Mouse (Mus musculus) myocyte (in vitro differentiated cells): ENCODE measurements around the gene Muc13.
A peak's percentile ranks its signal among the peaks of the same experiment; 100 is the strongest.

Experiments
- CEBPB ChIP-seq: IDR thresholded peaks from 2 replicates; pipeline ENCODE4 v1.6.1; 2011; ENCODE audit warnings: mild to moderate bottlenecking, moderate library complexity; ENCODE audit not compliant: poor library complexity, insufficient read depth, severe bottlenecking
- E2F4 ChIP-seq: IDR thresholded peaks from one replicate; pipeline ENCODE4 v1.6.1; 2011; ENCODE audit warnings: mild to moderate bottlenecking, control low read depth, moderate library complexity; ENCODE audit not compliant: insufficient read depth
- MAX ChIP-seq: IDR thresholded peaks from one replicate; pipeline ENCODE4 v1.6.1; 2011; ENCODE audit warnings: low read depth, mild to moderate bottlenecking, control low read depth
- MYOD1 ChIP-seq, 3 experiments: IDR thresholded peaks; one replicate each; pipeline ENCODE4 v1.6.1; 2011; ENCODE audit warnings: control low read depth in 2 of 3, low read depth in 2 of 3, mild to moderate bottlenecking in 2 of 3, moderate library complexity in 1 of 3; ENCODE audit not compliant: insufficient read length in 2 of 3, control insufficient read depth in 1 of 3
- MYOG ChIP-seq, 3 experiments: IDR thresholded peaks; one replicate each; pipeline ENCODE4 v1.6.1; 2011; ENCODE audit warnings: control low read depth in 2 of 3, low read depth in 2 of 3, mild to moderate bottlenecking in 2 of 3; ENCODE audit not compliant: insufficient read length in 2 of 3, control insufficient read depth in 1 of 3, insufficient read depth in 1 of 3
- POLR2A ChIP-seq: IDR thresholded peaks from one replicate; pipeline ENCODE4 v1.6.1; 2011; ENCODE audit warnings: low read depth, mild to moderate bottlenecking, control low read depth, moderate library complexity; ENCODE audit not compliant: insufficient read length
- POLR2AphosphoS2 ChIP-seq: IDR thresholded peaks from one replicate; pipeline ENCODE4 v1.6.1; 2011; ENCODE audit warnings: low read depth, control low read depth; ENCODE audit not compliant: insufficient read length
- SRF ChIP-seq: IDR thresholded peaks from one replicate; pipeline ENCODE4 v1.6.1; 2011; ENCODE audit warnings: low read depth; ENCODE audit not compliant: control insufficient read depth, insufficient read length
- TCF12 ChIP-seq: IDR thresholded peaks from one replicate; pipeline ENCODE4 v1.6.1; 2011; ENCODE audit warnings: mild to moderate bottlenecking, control low read depth; ENCODE audit not compliant: poor library complexity, insufficient read depth, severe bottlenecking
- TCF3 ChIP-seq: IDR thresholded peaks from one replicate; pipeline ENCODE4 v1.6.1; 2011; ENCODE audit warnings: low read depth, control low read depth; ENCODE audit not compliant: insufficient read length
- USF1 ChIP-seq: IDR thresholded peaks from one replicate; pipeline ENCODE4 v1.6.1; 2011; ENCODE audit warnings: low read depth, mild to moderate bottlenecking, control low read depth, moderate library complexity

GRCm38 (mm10) chr16:33829842-33830511, 36.1 kb downstream of the Muc13 start:
- TF ChIP-seq POLR2A = no peak
- no peak for TF ChIP-seq CEBPB
- TF ChIP-seq MYOG (IDR thresholded peaks at IDR 0.05; ENCODE audit: control insufficient read depth in 1 of 3, insufficient read depth in 1 of 3, insufficient read length in 2 of 3, low read depth in 2 of 3) = no peak
- no peak for TF ChIP-seq MAX
- TF ChIP-seq E2F4 = no peak
- TF ChIP-seq TCF12 = no peak
- no peak for TF ChIP-seq USF1
- peak in 1 of 3 experiments; percentile 1 for TF ChIP-seq MYOD1 (IDR thresholded peaks at IDR 0.05; ENCODE audit: control insufficient read depth in 1 of 3, insufficient read length in 2 of 3, low read depth in 2 of 3)
- no peak for TF ChIP-seq POLR2AphosphoS2
- TF ChIP-seq SRF = no peak
- no peak for TF ChIP-seq TCF3
